Mouse (Mus musculus): Measurements from ENCODE around the gene Ccdc102a. TPM values are rescaled to one million over a fixed set of nuclear protein-coding genes. Genes with fewer than 3 reads are reported as not detected.

Gene Ccdc102a
- total and polyA plus RNA-seq, 2 experiments, result 0.46 to 1.2 TPM

GRCm38 (mm10) chr8:94872156-94872555 is 45.7 kb downstream of the Ccdc102a start:
- 83% methylated on average over 3 of the region's 3 CpGs for WGBS
- no peaks in the 10 kb centered on the region for H3K36me3 ChIP-seq (ENCODE audit: control insufficient read depth, insufficient read depth, low read length)
- no peaks in the 10 kb centered on the region; the same call in 1 of the 2 replicates for H3K27me3 ChIP-seq (ENCODE audit: control insufficient read depth, insufficient read depth, low read length)
- no peak for DNase-seq (ENCODE audit: extremely low read depth, low read depth, low spot score)
- no peaks in the 10 kb centered on the region for H3K79me2 ChIP-seq (ENCODE audit: control insufficient read depth, insufficient read depth, low read length)
- H3K4me3 ChIP-seq (ENCODE audit: insufficient read depth, low read depth, low read length), result no peak overlapping the region
- H3K9ac ChIP-seq (ENCODE audit: low read depth, low read length), result no peak overlapping the region
- H3K4me1 ChIP-seq (ENCODE audit: control insufficient read depth, insufficient read depth, low read length), result no peaks in the 10 kb centered on the region; the same call in none of the 2 replicates
- H3K27ac ChIP-seq (replicated peaks; ENCODE audit: insufficient read depth, low read depth, low read length), result no peak overlapping the region
- TF ChIP-seq POLR2A (IDR thresholded peaks at IDR 0.05; ENCODE audit: extremely low read depth, insufficient read depth, low read length) (no peak), CTCF (IDR thresholded peaks at IDR 0.05; ENCODE audit: low read depth, low read length) (no peak)

- Histone ChIP-seq H3K9ac (ENCODE audit: low read depth, low read length) (no peak overlapping the region), H3K27ac (replicated peaks; ENCODE audit: insufficient read depth, low read depth, low read length) (no peak overlapping the region), H3K4me3 (ENCODE audit: insufficient read depth, low read depth, low read length) (0 out of 2 replicates have a peak overlapping the region, but pooled peaks have one; percentile 15), H3K4me1 (ENCODE audit: control insufficient read depth, insufficient read depth, low read length) (no peaks in the 10 kb centered on the region; the same call in none of the 2 replicates), H3K27me3 (ENCODE audit: control insufficient read depth, insufficient read depth, low read length) (no peaks in the 10 kb centered on the region; the same call in 1 of the 2 replicates), H3K79me2 (ENCODE audit: control insufficient read depth, insufficient read depth, low read length) (no peaks in the 10 kb centered on the region), H3K36me3 (ENCODE audit: control insufficient read depth, insufficient read depth, low read length) (no peaks in the 10 kb centered on the region)
- DNase-seq (ENCODE audit: extremely low read depth, low read depth, low spot score), result peak; percentile 17
- TF ChIP-seq POLR2A (IDR thresholded peaks at IDR 0.05; ENCODE audit: extremely low read depth, insufficient read depth, low read length), result no peak
- TF ChIP-seq CTCF (IDR thresholded peaks at IDR 0.05; ENCODE audit: low read depth, low read length), result no peak
- 14% methylated on average over 7 of the region's 7 CpGs for WGBS
These were observed 46.6 kb downstream of the Ccdc102a start for GRCm38 (mm10) chr8:94871108-94871894.

GRCm38 (mm10) chr8:94870474-94871107 is 47.3 kb downstream of the Ccdc102a start:
- Histone ChIP-seq H3K4me1 (ENCODE audit: control insufficient read depth, insufficient read depth, low read length) (no peaks in the 10 kb centered on the region; the same call in none of the 2 replicates), H3K27me3 (ENCODE audit: control insufficient read depth, insufficient read depth, low read length) (no peaks in the 10 kb centered on the region; the same call in 1 of the 2 replicates), H3K79me2 (ENCODE audit: control insufficient read depth, insufficient read depth, low read length) (no peaks in the 10 kb centered on the region), H3K27ac (replicated peaks; ENCODE audit: insufficient read depth, low read depth, low read length) (no peak overlapping the region), H3K4me3 (ENCODE audit: insufficient read depth, low read depth, low read length) (peak overlapping the region; percentile 15; the same call in 1 of the 2 replicates), H3K9ac (ENCODE audit: low read depth, low read length) (peak overlapping the region; percentile 42; the same call in 1 of the 2 replicates), H3K36me3 (ENCODE audit: control insufficient read depth, insufficient read depth, low read length) (no peaks in the 10 kb centered on the region)
- 16% methylated on average over 22 of the region's 22 CpGs for WGBS
- TF ChIP-seq CTCF (IDR thresholded peaks at IDR 0.05; ENCODE audit: low read depth, low read length) (no peak), POLR2A (IDR thresholded peaks at IDR 0.05; ENCODE audit: extremely low read depth, insufficient read depth, low read length) (no peak)
- no peak for DNase-seq (ENCODE audit: extremely low read depth, low read depth, low spot score)

- Histone ChIP-seq H3K4me3 (ENCODE audit: insufficient read depth, low read depth, low read length) (no peak overlapping the region), H3K27me3 (ENCODE audit: control insufficient read depth, insufficient read depth, low read length) (no peaks in the 10 kb centered on the region; the same call in 1 of the 2 replicates), H3K79me2 (ENCODE audit: control insufficient read depth, insufficient read depth, low read length) (no peaks in the 10 kb centered on the region), H3K36me3 (ENCODE audit: control insufficient read depth, insufficient read depth, low read length) (no peaks in the 10 kb centered on the region), H3K9ac (ENCODE audit: low read depth, low read length) (no peak overlapping the region), H3K27ac (replicated peaks; ENCODE audit: insufficient read depth, low read depth, low read length) (no peak overlapping the region), H3K4me1 (ENCODE audit: control insufficient read depth, insufficient read depth, low read length) (no peaks in the 10 kb centered on the region; the same call in 1 of the 2 replicates)
- TF ChIP-seq POLR2A (IDR thresholded peaks at IDR 0.05; ENCODE audit: extremely low read depth, insufficient read depth, low read length) (no peak), CTCF (IDR thresholded peaks at IDR 0.05; ENCODE audit: low read depth, low read length) (no peak)
- DNase-seq (ENCODE audit: extremely low read depth, low read depth, low spot score), result no peak
- 58% methylated on average over 4 of the region's 4 CpGs for WGBS
These were observed 47.9 kb downstream of the Ccdc102a start for GRCm38 (mm10) chr8:94870003-94870402.

- no peaks in the 10 kb centered on the region for H3K79me2 ChIP-seq (ENCODE audit: control insufficient read depth, insufficient read depth, low read length)
- no peaks in the 10 kb centered on the region for H3K36me3 ChIP-seq (ENCODE audit: control insufficient read depth, insufficient read depth, low read length)
- no peak overlapping the region for H3K4me3 ChIP-seq (ENCODE audit: insufficient read depth, low read depth, low read length)
- TF ChIP-seq POLR2A (IDR thresholded peaks at IDR 0.05; ENCODE audit: extremely low read depth, insufficient read depth, low read length) (no peak), CTCF (IDR thresholded peaks at IDR 0.05; ENCODE audit: low read depth, low read length) (no peak)
- H3K27me3 ChIP-seq (ENCODE audit: control insufficient read depth, insufficient read depth, low read length), result no peaks in the 10 kb centered on the region; the same call in 1 of the 2 replicates
- H3K27ac ChIP-seq (replicated peaks; ENCODE audit: insufficient read depth, low read depth, low read length), result no peak overlapping the region
- no peaks in the 10 kb centered on the region; the same call in 1 of the 2 replicates for H3K4me1 ChIP-seq (ENCODE audit: control insufficient read depth, insufficient read depth, low read length)
- 82% methylated on average over 7 of the region's 7 CpGs for WGBS
- H3K9ac ChIP-seq (ENCODE audit: low read depth, low read length), result no peak overlapping the region
- no peak for DNase-seq (ENCODE audit: extremely low read depth, low read depth, low spot score)
These were observed 48.8 kb downstream of the Ccdc102a start for GRCm38 (mm10) chr8:94869146-94869545.

All from liver, adult 2 months (tissue).